Mouse (Mus musculus): Measurements from ENCODE around the gene Kifap3. TPM values are rescaled to one million over a fixed set of nuclear protein-coding genes. Genes with fewer than 3 reads are reported as not detected.

Gene Kifap3
- total RNA-seq, 2 experiments from 2014 or later = 24.8 to 26.1 TPM

DNA sequence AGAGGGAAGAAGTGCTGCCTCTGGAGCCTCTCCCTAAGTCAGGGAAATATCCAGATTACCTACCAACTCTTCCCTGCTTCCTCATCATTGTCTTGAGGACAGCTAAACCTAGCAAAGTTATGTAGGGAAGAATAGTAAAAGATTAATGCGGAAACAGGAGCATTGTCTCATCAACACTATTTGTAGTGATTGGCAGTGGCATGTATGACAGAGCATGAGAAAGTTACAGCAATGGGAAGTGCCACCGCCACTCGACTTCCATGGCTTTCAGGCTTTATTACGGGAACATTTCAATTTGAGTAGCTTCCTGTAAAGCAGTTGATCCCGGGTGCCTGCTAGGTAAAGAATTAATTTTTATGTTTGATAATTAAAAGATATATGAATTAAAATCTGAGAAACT is 113.9 kb downstream of the Kifap3 start:
- intact Hi-C loops (cut with DNase I) = no loop called here
- no peak for DNase-seq

DNA sequence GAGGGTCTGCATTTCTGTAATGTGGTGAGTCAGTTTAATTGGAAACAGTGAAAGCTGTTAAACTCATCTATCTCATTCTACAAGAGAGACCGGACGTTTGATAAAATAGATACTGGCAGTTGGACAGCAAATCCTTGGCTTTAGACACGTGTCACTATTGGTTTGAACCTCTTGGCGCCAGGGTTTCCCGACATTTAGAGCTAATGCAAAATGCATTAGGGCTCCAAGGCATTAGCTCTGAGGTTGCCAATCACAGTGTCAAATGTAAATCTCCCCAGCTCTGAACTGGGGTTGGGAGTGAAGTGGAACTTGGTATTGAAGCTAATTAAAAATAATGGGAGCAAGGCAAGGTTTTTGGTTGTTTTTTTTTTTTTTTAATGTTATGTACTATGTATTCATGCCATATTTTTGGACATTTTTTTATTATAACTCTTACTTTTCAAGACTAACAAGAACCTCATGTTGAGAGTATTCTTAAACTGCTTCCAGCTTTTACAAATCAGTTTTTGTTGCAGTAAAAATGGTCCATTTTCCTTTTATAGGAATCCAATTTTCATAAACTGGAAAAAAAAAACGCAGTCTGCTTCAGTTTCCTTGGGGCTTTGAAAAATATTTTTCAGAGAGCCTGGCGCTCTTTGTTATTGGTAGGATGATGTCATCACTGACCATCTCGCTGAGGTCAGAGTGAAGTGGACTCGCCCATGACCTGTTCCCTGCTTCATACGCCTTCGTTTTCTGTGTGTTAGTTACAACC is 114.6 kb downstream of the Kifap3 start:
- intact Hi-C loops (cut with DNase I) = no loop called here
- peak in 1 of 2 experiments; percentile 5 for DNase-seq

DNA sequence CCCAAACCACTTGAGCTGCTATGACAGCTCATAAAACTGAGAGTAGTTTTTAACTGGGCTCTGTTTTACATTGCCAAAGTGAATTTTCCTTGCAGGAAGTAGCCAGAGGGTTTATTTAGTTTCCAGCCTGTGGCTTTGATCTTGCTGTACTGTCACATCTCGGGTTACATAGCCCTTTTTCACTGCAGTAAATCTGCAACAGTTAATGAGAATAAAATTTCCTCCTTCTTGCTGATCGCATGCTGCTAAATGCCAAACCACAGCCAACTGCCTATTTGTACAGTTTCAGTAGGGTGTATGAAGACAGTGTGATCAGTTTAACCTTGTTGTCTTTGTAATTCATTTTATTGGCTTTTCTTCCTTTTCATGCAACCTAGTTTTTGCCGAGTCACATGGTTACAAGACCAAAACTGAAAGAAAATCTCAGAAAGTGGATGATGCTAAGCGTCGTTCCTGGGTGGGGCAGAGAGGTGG is 118.9 kb downstream of the Kifap3 start:
- intact Hi-C loops (cut with DNase I) = no loop called here
- DNase-seq = no peak

DNA sequence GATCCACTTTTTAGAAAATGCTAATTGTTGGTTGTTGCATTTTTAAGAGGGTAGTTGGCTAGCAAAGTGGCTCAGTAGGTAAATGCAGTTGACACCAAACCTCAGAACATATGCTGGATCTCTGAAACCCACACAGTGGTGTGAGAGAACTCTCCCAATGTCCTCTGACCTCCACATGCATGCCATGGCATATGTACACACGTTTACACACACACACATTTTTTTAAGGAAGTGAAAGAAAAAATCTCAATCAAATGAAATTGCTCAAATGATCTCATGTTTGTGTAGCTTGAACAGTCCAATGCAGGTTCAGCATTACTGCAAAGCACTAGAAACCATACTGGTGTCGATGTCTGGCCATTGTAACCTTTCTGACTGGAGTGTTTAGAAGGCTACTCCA is 120.2 kb downstream of the Kifap3 start:
- intact Hi-C loops (cut with DNase I) = no loop called here

DNA sequence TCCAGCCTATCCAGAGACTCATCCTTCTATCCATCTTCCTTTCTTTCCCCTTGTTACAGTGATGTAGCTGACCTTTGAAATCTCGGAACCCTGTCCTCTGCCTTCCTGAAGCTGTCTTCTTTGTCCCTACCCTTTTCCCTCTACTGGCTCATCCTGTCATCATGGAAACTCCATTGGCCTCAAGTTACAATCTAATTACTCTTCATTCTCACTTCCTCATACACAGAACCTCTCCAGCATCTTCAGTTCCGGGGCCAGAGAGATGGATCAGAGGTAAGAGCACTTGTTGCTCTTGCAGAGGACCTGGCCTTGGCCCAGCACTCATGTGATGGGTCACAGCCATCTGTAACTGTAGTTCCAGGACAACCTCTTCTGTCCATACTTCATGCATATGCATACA is 120.8 kb downstream of the Kifap3 start:
- DNase-seq = no peak
- intact Hi-C loops (cut with DNase I) = no loop called here

More for the DNA sequence above, 120.2 kb downstream of the Kifap3 start:
- DNase-seq = no peak

DNA sequence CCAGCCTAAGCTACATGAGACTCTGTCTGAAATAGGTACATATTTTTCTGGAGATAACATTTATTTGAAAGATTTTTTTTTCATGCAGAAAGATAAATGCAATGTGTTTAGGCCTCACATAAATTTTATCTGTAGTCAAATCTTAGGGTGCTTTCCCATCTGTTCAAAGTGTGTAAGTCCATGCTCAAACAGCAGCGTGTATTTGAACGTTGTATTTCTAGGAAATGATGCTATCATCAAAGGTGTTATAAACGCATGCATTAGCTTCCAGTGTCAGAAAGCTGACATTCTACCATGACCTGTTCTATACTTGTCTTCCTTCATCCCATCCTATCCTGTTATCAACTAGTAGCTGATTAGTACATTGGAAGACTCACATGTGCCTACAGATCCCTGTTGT is 124.0 kb downstream of the Kifap3 start:
- intact Hi-C loops (cut with DNase I) = no loop called here

DNA sequence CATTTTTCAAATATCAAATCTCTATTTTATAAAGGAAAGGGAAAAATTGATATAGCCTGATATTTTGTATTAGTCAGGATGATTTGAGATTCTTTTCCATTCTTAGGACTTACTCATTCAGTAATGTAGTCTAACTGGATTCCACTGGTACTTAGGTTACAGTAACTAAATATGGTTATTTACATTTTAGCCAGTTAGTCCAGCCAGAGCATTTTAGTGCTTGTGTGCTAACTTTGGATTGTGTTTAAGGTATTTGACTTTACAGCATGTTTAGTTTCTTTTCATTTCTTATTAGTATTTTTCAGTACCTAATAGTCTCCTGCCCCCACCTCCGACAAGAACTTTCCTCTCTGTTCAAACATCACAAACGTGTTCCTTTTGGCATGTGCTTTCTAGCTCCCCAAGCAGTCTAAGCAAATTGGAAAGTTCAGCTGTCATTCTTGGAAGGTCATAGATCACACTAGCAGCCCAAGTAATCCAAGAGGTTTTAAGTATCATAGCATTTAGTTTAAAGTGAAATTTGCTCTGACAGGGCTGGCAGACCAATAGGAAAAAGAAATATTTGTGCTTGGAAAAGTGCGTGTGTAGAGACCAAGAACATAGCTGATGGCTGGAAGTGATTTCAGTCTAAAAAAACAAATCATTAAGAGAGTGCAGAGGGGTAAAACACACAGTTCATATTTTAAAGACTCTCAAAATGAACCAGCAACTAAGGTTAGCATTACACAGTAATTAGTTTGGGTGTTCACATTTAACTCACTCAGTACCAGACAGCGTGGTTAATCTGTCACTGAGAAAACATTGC is 127.8 kb downstream of the Kifap3 start:
- no peak for DNase-seq

More for the DNA sequence above, 124.0 kb downstream of the Kifap3 start:
- no peak for DNase-seq

DNA sequence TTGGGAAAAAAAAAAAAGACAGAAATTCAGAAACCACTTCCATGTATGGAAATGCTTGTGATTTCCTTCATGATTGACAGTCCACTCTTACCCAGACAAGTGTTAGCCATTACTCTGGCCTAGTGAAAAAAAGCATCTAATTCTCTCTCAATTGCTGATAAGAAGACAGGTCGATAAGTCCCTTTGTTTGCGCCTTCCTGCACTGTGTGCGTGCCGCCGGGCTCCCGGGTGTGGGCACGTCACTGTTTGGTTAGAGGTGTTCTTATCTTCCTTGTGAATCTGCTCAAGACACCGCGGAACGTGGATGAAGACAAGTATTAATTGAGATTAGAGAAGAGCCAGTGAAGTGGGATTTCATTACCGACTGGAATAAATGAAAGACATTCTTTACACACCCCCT is 129.0 kb downstream of the Kifap3 start:
- no peak for DNase-seq
- intact Hi-C loops (cut with DNase I) = no loop called here

More for the DNA sequence above, 127.8 kb downstream of the Kifap3 start:
- intact Hi-C loops (cut with DNase I) = no loop called here

DNA sequence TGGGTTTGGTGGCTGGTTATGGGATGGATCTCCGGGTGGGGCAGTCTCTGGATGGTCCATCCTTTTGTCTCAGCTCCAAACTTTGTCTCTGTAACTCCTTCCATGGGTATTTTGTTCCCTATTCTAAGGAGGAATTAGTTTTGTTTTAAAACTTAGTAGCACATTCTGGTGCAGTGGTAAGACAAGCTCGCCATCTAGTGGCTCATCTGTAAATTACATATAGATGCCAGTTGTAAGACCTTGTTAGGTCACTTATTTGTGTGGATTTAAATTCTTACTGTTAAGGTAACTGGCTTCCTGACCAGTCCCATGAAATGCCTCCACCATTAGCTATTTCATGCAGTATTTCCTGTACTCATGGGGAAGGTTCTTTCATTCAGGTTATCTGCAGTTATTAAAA is 131.0 kb downstream of the Kifap3 start:
- peak; percentile 53 to 74 for DNase-seq
- intact Hi-C loops (cut with DNase I) = loop anchor here (1.0 to 5.0 kb wide), 4 partner anchors 76 to 820 kb away; no protein-coding TSS in a partner anchor

DNA sequence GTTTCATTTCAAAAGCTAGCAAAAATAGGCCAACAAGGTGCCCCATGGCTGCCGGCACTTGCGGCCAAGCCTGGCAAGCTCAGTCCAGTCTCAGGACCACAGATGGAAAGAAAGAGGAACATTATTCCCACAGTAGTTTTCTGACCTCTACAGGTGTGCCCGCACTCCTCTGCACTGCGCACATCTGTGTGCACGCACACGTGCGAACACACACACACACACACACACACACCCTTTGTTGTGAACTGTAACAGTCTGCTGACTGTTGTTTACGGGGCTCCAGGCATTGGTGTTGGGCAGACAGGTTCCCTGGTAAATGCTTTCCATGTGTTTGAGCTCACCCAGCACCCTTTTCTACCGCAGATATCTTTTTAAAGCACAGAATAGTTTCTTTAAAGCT is 131.4 kb downstream of the Kifap3 start:
- intact Hi-C loops (cut with DNase I) = loop anchor here (1.0 to 5.0 kb wide), 4 partner anchors 76 to 820 kb away; no protein-coding TSS in a partner anchor
- no peak for DNase-seq

DNA sequence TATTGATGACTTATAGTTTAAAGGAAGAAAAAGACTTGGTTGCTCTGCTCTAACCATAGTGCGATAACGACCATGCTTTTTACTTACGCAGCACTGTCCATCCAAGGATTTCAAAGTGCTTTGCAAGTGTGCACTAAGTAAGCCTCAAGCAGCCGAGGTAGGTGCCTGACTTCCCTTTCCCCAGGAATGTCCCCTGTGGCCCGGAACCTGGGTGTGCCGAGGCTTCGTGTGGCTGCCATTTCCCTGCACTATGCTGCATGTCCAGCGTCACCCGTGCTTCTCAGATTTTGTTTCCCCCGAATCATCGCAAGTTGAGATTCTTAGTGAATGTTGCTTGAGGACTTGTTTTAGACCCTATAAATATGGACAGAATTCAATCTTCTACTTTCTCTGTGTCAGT is 132.6 kb downstream of the Kifap3 start:
- no peak for DNase-seq
- intact Hi-C loops (cut with DNase I) = loop anchor here (2.0 to 5.0 kb wide), 2 partner anchors 680 to 821 kb away; no protein-coding TSS in a partner anchor

DNA sequence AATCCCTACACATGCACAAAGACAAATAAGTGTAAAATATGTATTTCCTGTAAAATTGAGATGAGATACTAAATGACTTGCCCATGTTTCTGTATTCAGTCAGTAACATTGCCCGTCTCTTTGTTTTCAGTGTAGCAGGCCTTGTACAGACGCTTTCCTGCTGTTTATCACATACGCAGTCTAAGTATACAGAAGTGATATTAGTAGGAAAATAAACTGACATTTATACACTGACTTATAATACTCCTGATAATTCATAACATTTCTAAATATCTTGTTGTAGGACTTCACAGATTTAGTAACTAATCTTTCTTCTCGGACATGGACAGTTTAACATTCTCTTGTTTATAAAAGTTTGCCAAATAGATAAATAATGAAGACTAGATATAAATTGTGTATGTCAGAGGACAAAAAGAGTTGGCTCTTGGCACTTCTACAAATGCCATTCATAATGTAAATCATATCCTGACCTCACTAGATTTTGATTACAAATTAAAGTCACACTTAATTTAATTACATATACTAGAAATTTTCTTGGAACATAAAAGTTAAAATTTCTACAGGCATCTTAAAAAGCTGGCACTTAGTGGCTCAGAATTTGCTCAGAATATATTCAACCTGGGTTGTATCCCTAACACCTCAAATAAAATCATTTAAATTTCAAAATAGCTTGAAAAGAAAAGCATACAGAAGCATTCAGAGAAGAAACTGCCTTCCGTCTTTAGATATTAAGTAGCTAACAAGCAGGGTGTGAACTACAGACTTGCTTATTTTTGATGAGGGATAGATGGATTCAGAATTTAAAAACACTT is 138.2 kb downstream of the Kifap3 start:
- intact Hi-C loops (cut with DNase I) = no loop called here
- DNase-seq = no peak

DNA sequence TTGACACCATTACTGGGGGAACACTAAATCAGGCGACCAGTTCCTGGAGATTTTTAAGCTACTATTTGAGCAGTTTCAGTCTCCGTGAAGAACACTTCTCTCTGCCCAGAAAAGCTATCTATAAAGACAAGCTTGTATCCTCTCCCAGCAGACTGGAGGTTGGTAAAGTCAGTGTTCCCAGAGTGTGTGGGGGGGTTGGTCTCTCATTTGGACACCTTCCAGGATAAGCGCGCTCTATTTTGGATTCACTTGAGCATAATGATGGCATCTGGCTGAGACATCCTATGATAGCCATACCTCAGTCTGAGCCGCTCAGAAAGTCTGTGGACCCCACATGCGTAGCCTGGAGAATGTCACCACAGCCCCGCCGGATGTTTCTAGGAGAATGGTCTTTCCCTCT is 144.7 kb downstream of the Kifap3 start:
- DNase-seq = no peak
- intact Hi-C loops (cut with DNase I) = loop anchor here (10.0 kb wide), 1 partner anchor 519 kb away; the partner anchor contains the start of gene Gorab

DNA sequence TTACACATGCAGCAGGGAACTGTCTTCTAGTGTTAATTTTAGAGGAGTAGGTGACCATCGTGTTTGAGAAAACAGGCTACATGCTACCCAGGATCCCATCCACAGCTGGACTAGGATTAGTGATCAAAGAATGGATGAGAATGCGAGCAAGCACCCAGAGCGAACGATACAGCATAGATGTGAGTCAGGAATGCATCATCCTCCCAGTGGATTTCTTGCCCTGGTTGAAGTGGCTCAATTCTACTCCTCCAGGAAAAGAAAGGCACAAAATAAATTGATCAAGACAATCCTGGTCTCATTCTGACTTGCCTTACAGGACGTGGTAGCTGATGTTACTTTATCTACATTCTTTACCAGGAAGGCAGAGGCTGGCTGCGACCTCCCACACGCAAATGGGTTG is 149.5 kb downstream of the Kifap3 start, which contains the start of gene Scyl3:
Gene Scyl3, plus strand, starts transcription at position 255 of the 400 bp plus-strand sequence.
- no peak for DNase-seq
- intact Hi-C loops (cut with DNase I) = loop anchor here (10.0 kb wide), 1 partner anchor 524 kb away; the partner anchor contains the start of gene Gorab

DNA sequence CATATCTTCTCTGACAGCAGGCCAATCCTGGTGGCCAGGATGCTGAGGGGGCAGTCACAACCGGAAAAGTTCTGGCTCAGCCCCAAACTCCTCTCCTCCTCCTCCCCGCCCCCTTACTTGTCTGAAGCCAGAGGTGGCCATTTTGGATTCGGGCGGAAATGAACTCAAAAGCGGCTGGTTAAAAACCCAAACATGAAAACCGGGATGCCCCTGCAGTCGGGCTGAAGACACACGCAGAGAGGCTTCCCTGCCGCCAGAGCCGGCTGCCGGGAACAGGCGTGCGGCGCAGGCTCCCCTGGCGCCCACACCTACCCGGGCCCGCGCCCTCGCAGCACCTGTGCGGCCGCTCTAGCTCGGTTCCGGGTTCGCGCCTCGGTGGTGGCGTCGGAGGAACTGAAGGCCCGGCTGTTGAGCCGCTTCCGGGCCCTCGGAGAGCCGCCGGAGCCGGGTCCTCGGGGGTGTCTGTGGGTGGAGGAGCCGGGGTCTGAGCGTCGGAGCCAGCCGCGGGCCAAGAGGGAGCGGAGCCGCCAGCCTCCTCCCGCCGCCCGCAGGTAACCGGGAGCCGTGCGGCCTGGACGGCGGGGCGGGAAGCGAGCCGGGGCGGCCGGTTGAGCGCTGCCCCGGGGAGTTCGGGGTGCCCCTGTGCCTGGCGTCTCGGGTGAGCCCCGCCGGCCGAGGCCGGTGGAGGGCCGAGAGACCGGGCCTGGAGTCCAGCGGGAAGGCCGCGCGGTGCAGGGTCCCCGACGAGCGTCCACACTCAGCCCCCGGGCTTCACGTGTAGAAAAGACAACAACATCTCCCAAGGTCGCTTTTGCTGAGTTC is 150.5 kb downstream of the Kifap3 start:
- peak; percentile 91 to 96 for DNase-seq
- intact Hi-C loops (cut with DNase I) = loop anchor here (10.0 kb wide), 2 partner anchors 155 to 525 kb away; partner anchors contain the start of genes Gorab and Kifap3

DNA sequence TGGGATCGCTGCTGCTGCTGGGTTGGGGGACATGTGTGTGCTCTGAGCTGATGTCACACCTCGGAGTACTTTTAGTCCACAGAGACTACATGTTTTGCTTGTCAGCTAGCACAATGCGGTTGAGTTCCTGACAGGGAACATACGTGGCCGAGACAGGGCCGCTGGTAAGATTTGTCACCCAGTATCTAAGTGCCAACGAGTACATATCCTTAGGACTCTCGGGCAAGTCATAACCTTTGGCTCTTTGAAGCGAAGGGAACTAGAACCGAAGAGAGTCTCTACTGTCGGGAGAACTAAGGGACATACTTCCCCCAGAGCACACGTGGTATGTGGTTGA is 151.0 kb downstream of the Kifap3 start:
- DNase-seq = no peak
- intact Hi-C loops (cut with DNase I) = loop anchor here (10.0 kb wide), 1 partner anchor 156 kb away; the partner anchor contains the start of gene Kifap3

DNA sequence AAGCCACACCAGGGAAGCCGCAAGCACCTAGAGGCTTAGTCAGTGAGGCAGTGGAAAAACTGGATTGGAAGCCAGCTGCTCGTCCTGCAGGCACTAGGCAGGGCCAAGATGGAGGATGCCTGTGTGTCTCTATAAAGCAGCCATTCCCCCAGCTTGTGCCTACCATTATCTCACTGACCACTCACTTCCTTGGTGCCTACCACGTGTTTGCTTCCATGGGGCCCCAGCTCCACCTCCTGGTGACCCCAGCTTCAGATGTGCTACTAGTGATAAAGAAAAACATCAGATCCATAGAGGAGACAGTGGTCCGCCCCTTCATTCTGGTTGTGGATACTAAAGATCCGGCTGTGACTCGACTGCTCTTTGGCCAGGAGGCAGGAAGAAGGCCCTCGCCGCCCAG is 152.4 kb downstream of the Kifap3 start:
- no peak for DNase-seq
- intact Hi-C loops (cut with DNase I) = loop anchor here (10.0 kb wide), 1 partner anchor 157 kb away; the partner anchor contains the start of gene Kifap3

DNA sequence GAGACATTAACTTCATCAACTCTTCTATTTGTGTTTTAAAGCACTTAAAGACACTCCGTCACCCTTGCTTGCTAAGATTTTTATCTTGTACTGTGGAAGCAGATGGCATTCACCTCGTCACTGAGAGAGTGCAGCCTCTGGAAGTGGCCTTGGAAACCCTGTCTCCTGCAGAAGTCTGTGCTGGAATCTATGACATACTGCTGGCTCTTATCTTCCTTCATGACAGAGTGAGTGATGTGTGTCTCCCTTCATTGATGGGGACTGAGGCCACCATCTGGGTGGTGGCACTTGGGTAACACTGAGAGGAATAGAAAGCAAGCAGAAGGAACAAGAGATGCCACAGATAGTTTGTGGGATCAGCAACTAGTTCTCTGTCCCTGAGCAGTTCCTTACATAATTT is 155.2 kb downstream of the Kifap3 start:
- intact Hi-C loops (cut with DNase I) = loop anchor here (10.0 kb wide), 1 partner anchor 160 kb away; the partner anchor contains the start of gene Kifap3

DNA sequence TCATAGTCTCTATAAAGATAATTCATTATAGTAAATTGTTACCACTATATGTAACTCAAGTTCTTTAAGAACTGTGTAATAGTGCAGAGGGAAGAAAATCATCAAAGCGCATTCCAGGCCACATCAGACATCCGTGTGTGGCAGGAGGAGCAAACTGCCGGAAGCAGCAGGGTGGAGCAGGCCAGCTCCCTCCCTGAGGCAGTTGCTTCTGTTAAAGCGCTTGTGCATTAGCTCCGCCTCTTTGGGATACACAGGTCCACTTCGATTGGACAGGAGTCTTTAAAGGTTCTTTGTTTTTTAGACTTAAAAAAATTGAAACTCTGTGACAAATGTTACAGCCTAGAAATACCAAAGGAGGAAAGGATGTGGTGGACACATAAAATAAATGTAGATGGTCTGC is 162.7 kb downstream of the Kifap3 start:
- no peak for DNase-seq
- intact Hi-C loops (cut with DNase I) = no loop called here

More for the DNA sequence above, 155.2 kb downstream of the Kifap3 start:
- no peak for DNase-seq

All from heart, postnatal 10 days (tissue).